Mouse (Mus musculus) forebrain, embryonic 10.5 days (tissue): ENCODE results near the gene Ptrhd1. TPM values are rescaled to one million over a fixed set of nuclear protein-coding genes. Genes with fewer than 3 reads are reported as not detected.
"Not testable (repeated sequence)": the region's sequence is repeated elsewhere in the genome, so short reads cannot be mapped to it uniquely, and the experiment has no call there.

Source experiments
- DNase-seq: peaks from one replicate; pipeline ENCODE4 v3.0.0-alpha.2; 2017; ENCODE audit warnings: low spot score; ENCODE audit errors: extremely low spot score
- H3K27ac ChIP-seq: fragments of 300-500 bp; sonication (generic); 2 replicates; pipeline ENCODE4 v1.5.1; 2016; ENCODE audit warnings: mild to moderate bottlenecking
- H3K27me3 ChIP-seq: fragments of 300-500 bp; sonication (generic); 2 replicates; pipeline ENCODE4 v1.6.1; 2016; ENCODE audit warnings: mild to moderate bottlenecking; ENCODE audit not compliant: poor library complexity, severe bottlenecking
- H3K36me3 ChIP-seq: fragments of 300-500 bp; sonication (generic); replicated peaks from 2 replicates; pipeline ENCODE4 v1.6.1; 2016; ENCODE audit warnings: mild to moderate bottlenecking, moderate library complexity
- H3K4me1 ChIP-seq: fragments of 300-500 bp; sonication (generic); 2 replicates; pipeline ENCODE4 v1.6.1; 2016
- H3K4me3 ChIP-seq: fragments of 300-500 bp; sonication (generic); 2 replicates; pipeline ENCODE4 v1.5.1; 2016; ENCODE audit warnings: mild to moderate bottlenecking, moderate library complexity
- H3K9me3 ChIP-seq: fragments of 300-500 bp; sonication (generic); 2 replicates; pipeline ENCODE4 v1.6.1; 2016; ENCODE audit warnings: mild to moderate bottlenecking, moderate library complexity
- WGBS: fragments of 180-500 bp; shearing (Covaris S2); methylation state at CpG from one replicate; pipeline ENCODE4 v1.1.7; 2016; 5-methylcytosine and 5-hydroxymethylcytosine counted together
- polyA plus RNA-seq: library from polyadenylated mRNA; unstranded; fragments of >200 nt; fragmentation: Nextera tagmentation; extraction: Ambion mirVana; gene quantifications from 2 replicates; pipeline ENCODE4 v1.2.1, GENCODE M21; 2016

Ptrhd1 gene
- polyA plus RNA-seq, 1 experiment from 2014 or later, result 6.6 TPM

DNA sequence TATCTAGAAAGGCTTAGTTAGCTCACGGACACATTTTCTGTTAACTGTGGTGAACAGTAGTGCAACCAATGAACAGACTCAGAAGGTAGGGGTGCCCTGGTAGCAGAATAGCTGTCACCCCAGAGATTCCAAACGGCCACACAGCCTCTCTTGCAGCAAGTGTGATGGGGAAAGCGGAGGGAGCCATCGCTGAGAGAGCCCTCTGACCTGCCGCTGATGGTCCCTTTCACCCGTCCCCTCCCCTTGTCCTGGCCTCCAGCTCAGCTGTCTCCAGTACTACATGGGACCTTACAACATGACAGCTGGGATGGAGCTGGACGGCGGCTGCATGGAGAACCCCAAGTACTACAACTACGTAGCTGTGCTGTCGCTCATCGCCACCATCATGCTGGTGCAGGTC, 27.7 kb upstream of the Ptrhd1 start:
- Histone ChIP-seq H3K27ac (no peak overlapping the region), H3K36me3 (peaks cover 78% of the 10 kb centered on the region)
- 92% methylated on average over 11 of the region's 11 CpGs for WGBS

GRCm38 (mm10) chr12:4208405-4209133, 25.3 kb upstream of the Ptrhd1 start:
- Histone ChIP-seq H3K4me1 (peaks cover 8% of the 10 kb centered on the region; the same call in 1 of the 2 replicates), H3K36me3 (peaks cover 89% of the 10 kb centered on the region), H3K27me3 (no peaks in the 10 kb centered on the region), H3K27ac (no peak overlapping the region), H3K9me3 (no peaks in the 10 kb centered on the region), H3K4me3 (no peak overlapping the region)
- WGBS, result 80% methylated on average over 15 of the region's 15 CpGs
- no peak for DNase-seq

More for the DNA sequence above, 27.7 kb upstream of the Ptrhd1 start:
- no peaks in the 10 kb centered on the region for H3K9me3 ChIP-seq
- no peaks in the 10 kb centered on the region for H3K27me3 ChIP-seq
- no peak overlapping the region for H3K4me3 ChIP-seq
- peaks cover under 1% of the 10 kb centered on the region; the same call in 1 of the 2 replicates for H3K4me1 ChIP-seq
- DNase-seq, result no peak

GRCm38 (mm10) chr12:4209196-4209595, 24.6 kb upstream of the Ptrhd1 start:
- no peak overlapping the region for H3K4me3 ChIP-seq
- no peaks in the 10 kb centered on the region for H3K9me3 ChIP-seq
- WGBS, result 97% methylated on average over 9 of the region's 9 CpGs
- no peak overlapping the region for H3K27ac ChIP-seq
- no peak for DNase-seq
- no peaks in the 10 kb centered on the region for H3K27me3 ChIP-seq
- H3K4me1 ChIP-seq, result peaks cover 8% of the 10 kb centered on the region; the same call in 1 of the 2 replicates
- peaks cover 90% of the 10 kb centered on the region for H3K36me3 ChIP-seq

DNA sequence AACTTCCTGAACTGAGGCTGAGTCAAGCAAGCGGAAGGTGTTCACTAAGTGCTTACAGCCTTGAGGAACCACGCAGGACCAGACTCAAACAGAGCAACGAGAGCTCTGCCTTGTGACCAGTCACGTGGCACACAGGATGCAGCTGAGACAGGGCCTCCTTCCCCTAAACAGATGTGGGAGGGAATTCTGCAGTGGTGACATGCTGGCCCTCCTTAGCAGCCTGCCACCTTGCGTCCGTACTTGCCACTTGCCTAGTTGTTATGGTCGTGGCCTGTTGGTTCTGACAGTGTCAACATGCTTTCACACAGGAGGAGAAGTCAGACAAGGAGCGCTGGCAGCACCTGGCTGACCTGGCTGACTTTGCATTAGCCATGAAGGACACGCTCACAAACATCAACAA, 22.7 kb upstream of the Ptrhd1 start:
- Histone ChIP-seq H3K36me3 (peaks cover 93% of the 10 kb centered on the region), H3K4me3 (no peak overlapping the region), H3K27me3 (no peaks in the 10 kb centered on the region), H3K9me3 (no peaks in the 10 kb centered on the region), H3K27ac (no peak overlapping the region), H3K4me1 (peaks cover 8% of the 10 kb centered on the region; the same call in 1 of the 2 replicates)
- WGBS, result 92% methylated on average over 9 of the region's 9 CpGs
- no peak for DNase-seq

DNA sequence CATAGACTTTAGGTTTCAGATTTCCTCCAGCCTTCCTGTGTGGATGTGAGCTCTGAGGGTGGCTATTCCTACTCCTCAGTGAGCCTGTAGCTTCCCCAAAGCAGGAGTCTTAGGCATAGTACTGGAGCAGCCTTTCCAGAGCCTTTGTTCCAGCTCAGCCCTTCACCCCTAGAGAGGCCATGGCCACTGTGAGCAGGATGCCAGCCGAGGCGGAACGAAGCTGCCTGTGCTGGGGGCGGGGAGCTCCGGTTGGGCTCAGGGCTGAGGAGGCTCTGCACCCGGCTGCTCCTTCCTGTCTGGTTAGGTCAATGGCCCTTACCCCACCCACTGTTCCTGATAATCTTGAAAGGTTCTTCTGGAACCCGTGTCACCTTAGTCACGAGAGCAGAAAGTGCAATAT, 20.9 kb upstream of the Ptrhd1 start:
- H3K36me3 ChIP-seq, result peaks cover 98% of the 10 kb centered on the region
- no peaks in the 10 kb centered on the region for H3K9me3 ChIP-seq
- H3K27ac ChIP-seq, result peak overlapping the region; percentile 58
- peaks cover 8% of the 10 kb centered on the region; the same call in 1 of the 2 replicates for H3K4me1 ChIP-seq
- no peak for DNase-seq
- no peaks in the 10 kb centered on the region for H3K27me3 ChIP-seq
- H3K4me3 ChIP-seq, result no peak overlapping the region
- WGBS, result 71% methylated on average over 8 of the region's 8 CpGs

GRCm38 (mm10) chr12:4230156-4230555, 3.7 kb upstream of the Ptrhd1 start:
- WGBS, result 97% methylated on average over 7 of the region's 7 CpGs

GRCm38 (mm10) chr12:4232777-4233176, 1.1 kb upstream of the Ptrhd1 start:
- DNase-seq, result no peak
- H3K36me3 ChIP-seq, result peaks cover 47% of the 10 kb centered on the region
- peak overlapping the region; percentile 77 for H3K4me3 ChIP-seq
- H3K27ac ChIP-seq, result no peak overlapping the region
- no peaks in the 10 kb centered on the region for H3K27me3 ChIP-seq
- H3K9me3 ChIP-seq, result no peaks in the 10 kb centered on the region
- peaks cover 19% of the 10 kb centered on the region for H3K4me1 ChIP-seq
- WGBS, result 70% methylated on average over 4 of the region's 4 CpGs

More at GRCm38 (mm10) chr12:4230156-4230555, 3.7 kb upstream of the Ptrhd1 start:
- H3K27me3 ChIP-seq, result no peaks in the 10 kb centered on the region
- H3K27ac ChIP-seq, result no peak overlapping the region
- 0 out of 2 replicates have a peak, but pooled peaks cover 3% of the 10 kb centered on the region for H3K9me3 ChIP-seq
- H3K36me3 ChIP-seq, result peaks cover 65% of the 10 kb centered on the region
- no peak for DNase-seq
- H3K4me3 ChIP-seq, result no peak overlapping the region
- H3K4me1 ChIP-seq, result peaks cover 18% of the 10 kb centered on the region

- Histone ChIP-seq H3K27ac (no peak overlapping the region), H3K27me3 (no peaks in the 10 kb centered on the region), H3K9me3 (no peaks in the 10 kb centered on the region), H3K4me1 (peaks cover 17% of the 10 kb centered on the region), H3K36me3 (peaks cover 17% of the 10 kb centered on the region), H3K4me3 (no peak overlapping the region)
- WGBS, result 95% methylated on average over 15 of the region's 15 CpGs
- DNase-seq, result no peak
These were observed 3.7 kb downstream of the Ptrhd1 start for GRCm38 (mm10) chr12:4237481-4237880.

GRCm38 (mm10) chr12:4240281-4240680, 6.5 kb downstream of the Ptrhd1 start:
- not testable (repeated sequence) for DNase-seq, H3K4me3 ChIP-seq, H3K4me1 ChIP-seq, H3K9me3 ChIP-seq, H3K27ac ChIP-seq, H3K27me3 ChIP-seq
- WGBS, result 85% methylated on average over 8 of the region's 8 CpGs
- peaks cover 17% of the 10 kb centered on the region for H3K36me3 ChIP-seq

GRCm38 (mm10) chr12:4243805-4244204, 10.0 kb downstream of the Ptrhd1 start:
- H3K9me3 ChIP-seq, result no peaks in the 10 kb centered on the region
- H3K27me3 ChIP-seq, result no peaks in the 10 kb centered on the region
- no peak overlapping the region for H3K4me3 ChIP-seq
- no peak for DNase-seq
- 90% methylated on average over 2 of the region's 2 CpGs for WGBS
- peaks cover 12% of the 10 kb centered on the region for H3K4me1 ChIP-seq
- 0 out of 2 replicates have a peak, but pooled peaks cover 6% of the 10 kb centered on the region for H3K36me3 ChIP-seq
- no peak overlapping the region for H3K27ac ChIP-seq

DNA sequence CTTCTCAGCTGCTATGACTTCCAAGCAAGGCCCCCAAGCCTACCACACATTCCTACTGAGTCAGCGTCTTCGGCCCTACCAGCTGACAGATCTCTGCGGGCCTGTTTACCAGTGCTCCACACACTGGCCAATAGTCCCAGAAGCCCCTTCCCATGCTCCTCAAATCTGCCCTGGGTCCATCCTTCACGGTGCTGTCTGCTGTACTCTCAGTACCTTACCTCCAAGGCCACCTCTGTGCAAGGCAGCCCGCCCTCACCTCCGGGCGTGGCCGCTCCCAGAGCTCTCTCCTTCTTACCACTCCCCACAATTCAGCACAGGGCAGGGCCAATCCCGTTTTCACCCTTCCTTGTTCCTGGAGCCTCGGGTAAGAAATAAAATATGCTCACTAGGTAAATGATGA, 11.9 kb downstream of the Ptrhd1 start:
- no peak for DNase-seq
- 86% methylated on average over 10 of the region's 10 CpGs for WGBS
- Histone ChIP-seq H3K36me3 (0 out of 2 replicates have a peak, but pooled peaks cover 3% of the 10 kb centered on the region), H3K4me1 (peaks cover 12% of the 10 kb centered on the region), H3K27me3 (no peaks in the 10 kb centered on the region), H3K9me3 (no peaks in the 10 kb centered on the region), H3K4me3 (no peak overlapping the region), H3K27ac (no peak overlapping the region)

DNA sequence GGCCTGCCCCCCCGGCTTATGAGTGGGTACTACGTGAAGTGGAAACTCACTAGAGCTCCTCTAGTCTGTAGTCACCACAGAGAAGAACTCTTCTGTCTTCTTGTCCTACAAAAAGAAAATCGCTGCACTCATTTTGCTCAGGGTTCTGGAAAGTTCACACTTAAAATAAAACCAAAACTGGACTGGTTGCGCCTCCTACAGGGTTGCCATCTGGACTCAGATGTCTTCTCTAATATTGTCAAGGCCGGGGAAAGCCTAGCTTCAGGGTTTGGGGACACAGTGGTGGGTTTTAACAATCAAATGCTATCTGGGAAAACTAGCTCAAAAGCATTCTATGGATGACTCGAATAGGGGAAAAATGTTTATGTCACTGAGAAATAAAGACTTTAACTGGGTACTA, 16.0 kb downstream of the Ptrhd1 start:
- H3K36me3 ChIP-seq, result peaks cover 8% of the 10 kb centered on the region
- no peaks in the 10 kb centered on the region for H3K9me3 ChIP-seq
- H3K4me1 ChIP-seq, result peaks cover 12% of the 10 kb centered on the region
- H3K4me3 ChIP-seq, result no peak overlapping the region
- no peak overlapping the region for H3K27ac ChIP-seq
- DNase-seq, result no peak
- no peaks in the 10 kb centered on the region for H3K27me3 ChIP-seq
- 87% methylated on average over 6 of the region's 6 CpGs for WGBS
